Mouse (Mus musculus) heart, postnatal 4 days (tissue): Measurements from ENCODE around the gene Akr1b10. TPM values are rescaled to one million over a fixed set of nuclear protein-coding genes. Genes with fewer than 3 reads are reported as not detected.
A peak's percentile ranks its signal among the peaks of the same experiment; 100 is the strongest.
"Not testable (repeated sequence)": the region's sequence is repeated elsewhere in the genome, so short reads cannot be mapped to it uniquely, and the experiment has no call there.

Experiments
- DNase-seq: peaks from one replicate; pipeline ENCODE4 v3.0.0; 2021
- total RNA-seq, 2 experiments: library from RNA; stranded (reverse); gene quantifications; 2 replicates each; pipeline ENCODE4 v1.2.3; 2021

The Akr1b10 gene
- total RNA-seq = 10 to 100 TPM; 57.8 to 61.1 TPM

- peak; percentile 82 for DNase-seq
Measured at GRCm38 (mm10) chr6:34384110-34384661, at the start of gene Akr1b10. Akr1b10 (plus strand) TSS chr6:34384218.

DNA sequence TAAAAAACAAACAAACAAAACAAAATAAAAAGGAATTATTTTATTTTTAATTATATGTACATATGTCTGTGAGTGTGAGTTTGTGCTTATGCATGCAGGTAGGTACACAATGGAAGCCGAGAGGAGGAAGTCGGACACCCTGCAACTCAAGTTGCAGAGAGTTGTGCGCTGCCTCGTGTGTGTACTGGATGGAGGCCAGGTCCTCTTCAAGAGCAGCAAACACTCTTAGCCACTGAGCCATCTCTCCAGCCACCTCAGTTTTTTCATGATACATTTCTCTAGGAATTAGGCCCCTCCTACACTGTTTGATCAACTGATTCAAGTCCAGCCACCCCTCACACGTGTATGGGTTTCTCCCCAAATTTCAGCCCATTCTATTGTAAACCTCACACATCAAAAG, 49.3 kb upstream of the Akr1b10 start:
- no peak for DNase-seq

- no peak for DNase-seq
Measured at GRCm38 (mm10) chr6:34337799-34338198, 46.2 kb upstream of the Akr1b10 start.

- no peak for DNase-seq
Measured at GRCm38 (mm10) chr6:34341991-34342390, 42.0 kb upstream of the Akr1b10 start.

DNA sequence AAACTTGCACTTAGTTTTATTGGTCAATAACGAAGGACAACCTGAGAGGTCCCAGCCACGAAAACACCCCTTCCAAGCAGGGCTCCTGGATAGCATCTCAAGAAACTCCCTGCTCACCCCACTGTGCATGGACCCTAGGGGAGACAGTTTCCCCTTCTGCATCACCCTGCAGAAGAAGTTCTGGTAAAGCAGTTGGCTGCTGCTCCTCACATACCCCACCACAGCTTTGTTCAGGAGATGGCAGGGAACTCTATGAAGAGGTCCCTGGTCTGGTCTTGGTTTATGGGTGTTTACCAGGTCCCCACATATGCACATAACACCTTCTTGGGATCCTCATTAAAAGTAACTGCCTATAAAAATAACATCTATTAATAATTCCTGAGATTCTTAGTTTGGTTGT, 41.5 kb upstream of the Akr1b10 start:
- no peak for DNase-seq

DNA sequence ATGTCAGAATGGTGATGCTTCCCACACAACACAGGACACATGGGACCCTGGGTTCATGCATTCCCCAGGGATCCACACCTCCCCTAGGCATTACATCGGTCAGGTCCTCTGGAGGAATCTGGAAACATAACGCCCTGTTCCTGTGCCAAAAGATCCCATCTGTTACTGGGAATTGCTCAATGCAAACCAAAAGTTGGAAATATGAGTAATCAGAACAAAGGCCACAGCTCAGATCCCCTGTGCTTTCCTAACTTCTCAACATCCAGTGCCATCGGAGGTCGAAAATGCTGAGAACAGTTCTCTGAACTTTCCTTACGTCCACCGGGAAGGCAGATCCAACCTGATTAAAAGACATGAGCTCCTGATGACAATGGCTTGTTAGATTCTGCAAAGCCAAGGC, 40.6 kb upstream of the Akr1b10 start:
- DNase-seq = no peak

GRCm38 (mm10) chr6:34344135-34344850, 39.7 kb upstream of the Akr1b10 start:
- DNase-seq = no peak

DNA sequence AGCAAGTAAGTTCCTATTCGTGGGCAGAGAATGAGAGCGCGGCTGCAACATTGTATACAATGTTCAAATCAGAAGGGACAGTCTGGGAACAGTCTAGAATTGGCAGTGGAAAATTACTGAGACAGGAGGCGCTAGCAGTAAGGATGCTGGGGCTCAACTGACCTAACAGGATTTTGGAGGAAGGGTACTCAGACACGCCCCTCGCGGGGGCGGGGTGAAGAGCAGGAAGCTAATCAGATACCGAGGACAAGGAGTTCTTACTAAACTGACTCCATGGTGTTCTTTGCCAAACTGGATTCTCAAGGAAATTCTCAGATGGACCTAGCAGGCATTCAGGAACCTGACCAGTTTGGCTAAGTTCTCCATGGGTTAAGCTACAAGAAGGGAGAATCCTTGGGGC, 39.1 kb upstream of the Akr1b10 start:
- DNase-seq = no peak

GRCm38 (mm10) chr6:34346096-34346898, 37.7 kb upstream of the Akr1b10 start:
- peak; percentile 87 for DNase-seq

DNA sequence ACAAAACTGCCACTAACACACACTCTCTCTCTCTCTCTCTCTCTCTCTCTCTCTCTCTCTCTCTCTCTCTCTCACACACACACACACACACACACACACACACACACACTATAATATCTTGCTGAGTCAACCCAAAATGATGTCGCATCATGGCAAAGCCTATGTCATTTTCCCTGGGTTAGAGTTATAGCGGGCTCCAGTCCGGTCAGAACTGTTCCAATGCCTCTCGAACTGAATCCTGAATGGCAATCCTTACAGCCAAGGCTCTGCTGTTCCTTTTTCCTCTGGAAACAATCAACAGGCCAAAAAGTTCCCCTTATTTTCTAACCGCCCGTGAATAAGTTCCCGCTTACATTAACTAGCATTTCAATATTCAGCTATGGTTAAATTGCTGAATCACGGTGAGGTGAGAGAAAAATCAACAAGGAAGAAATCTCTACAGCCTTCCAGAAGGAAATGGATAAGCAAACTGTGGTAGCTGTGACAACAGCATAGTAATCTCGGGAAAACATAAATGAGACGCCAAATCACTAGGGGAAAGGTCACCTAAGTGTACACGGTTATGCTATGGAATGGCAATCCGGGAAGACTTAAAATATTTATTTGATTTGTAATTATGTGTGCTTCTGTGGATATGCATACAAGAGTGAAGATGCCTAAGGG, 33.9 kb upstream of the Akr1b10 start:
- DNase-seq = no peak

DNA sequence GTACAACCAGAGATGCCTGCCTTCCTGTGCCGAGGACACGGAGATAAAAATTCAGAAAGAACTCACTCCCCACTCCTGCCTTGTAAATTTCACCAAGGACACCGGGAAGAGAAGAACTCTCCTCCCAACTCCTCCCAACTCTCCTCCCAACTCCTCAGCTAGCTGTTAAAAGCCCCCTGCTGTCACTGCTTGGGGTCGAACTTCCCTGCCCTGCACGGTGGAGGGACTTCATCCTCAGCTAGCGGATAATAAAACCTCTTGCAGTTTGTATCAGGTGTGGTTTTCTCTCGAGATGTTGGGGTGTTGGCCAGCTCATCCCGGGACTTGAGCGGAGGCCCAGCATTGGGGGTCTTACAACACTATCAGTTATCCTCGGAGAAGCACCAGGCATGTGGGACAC, 32.5 kb upstream of the Akr1b10 start:
- not testable (repeated sequence) for DNase-seq

DNA sequence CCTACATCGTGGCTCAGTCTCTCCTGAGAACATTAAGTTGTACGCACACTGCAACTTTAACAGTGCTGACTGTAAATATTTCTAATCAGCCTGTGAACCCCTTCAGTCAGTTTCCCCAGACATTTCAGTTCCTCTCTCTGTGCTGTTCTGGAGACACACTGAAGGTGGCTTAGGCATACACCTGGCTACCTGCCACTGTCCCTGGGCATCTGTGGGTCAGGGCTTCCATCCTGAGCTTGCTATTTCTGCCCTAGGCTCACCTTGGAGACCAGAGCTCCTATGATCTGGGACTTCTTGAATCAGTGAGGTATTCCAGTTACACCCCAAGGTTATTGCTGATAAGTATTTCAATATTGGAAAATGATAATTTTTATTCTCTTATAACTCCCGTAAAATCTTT, 31.6 kb upstream of the Akr1b10 start:
- DNase-seq = no peak

DNA sequence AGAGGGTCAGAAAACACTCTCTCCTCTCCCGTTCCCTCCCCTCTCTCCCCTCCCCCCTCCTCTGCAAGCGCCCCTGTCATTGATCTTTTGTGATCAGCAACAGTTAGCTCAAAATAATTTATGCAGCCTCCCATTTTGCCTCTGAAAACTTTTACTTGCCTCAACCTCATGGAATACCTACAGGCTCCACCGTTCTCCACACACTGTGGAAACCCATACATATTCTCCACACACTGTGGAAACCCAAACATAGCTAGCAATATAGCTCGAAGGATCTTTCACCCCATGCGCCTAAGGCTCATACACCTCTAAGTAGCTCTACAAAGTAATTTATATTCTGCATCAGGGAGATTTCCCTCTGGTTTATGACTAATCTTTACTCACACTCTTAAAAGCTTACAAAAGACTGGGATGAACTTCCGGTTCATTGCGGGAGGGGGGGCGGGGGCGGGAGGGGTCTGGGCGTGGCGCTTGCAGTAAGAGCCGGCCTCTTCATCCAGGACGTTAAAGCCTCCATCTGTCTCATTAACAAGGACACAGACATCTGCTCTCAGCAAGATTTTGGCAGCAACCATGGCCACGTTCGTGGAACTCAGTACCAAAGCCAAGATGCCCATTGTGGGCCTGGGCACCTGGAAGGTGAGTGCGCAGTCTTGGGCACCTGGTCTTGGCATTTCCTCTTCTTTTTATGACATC, 30.2 kb upstream of the Akr1b10 start, which contains the start of gene Akr1b8:
Gene Akr1b8, plus strand, starts transcription at position 462 of the 696 bp plus-strand sequence.
- peak; percentile 13 for DNase-seq

- no peak for DNase-seq
Measured at GRCm38 (mm10) chr6:34354354-34355348, 29.4 kb upstream of the Akr1b10 start.

GRCm38 (mm10) chr6:34355349-34355747, 28.7 kb upstream of the Akr1b10 start:
- no peak for DNase-seq

- no peak for DNase-seq
Measured at GRCm38 (mm10) chr6:34355841-34356240, 28.2 kb upstream of the Akr1b10 start.

DNA sequence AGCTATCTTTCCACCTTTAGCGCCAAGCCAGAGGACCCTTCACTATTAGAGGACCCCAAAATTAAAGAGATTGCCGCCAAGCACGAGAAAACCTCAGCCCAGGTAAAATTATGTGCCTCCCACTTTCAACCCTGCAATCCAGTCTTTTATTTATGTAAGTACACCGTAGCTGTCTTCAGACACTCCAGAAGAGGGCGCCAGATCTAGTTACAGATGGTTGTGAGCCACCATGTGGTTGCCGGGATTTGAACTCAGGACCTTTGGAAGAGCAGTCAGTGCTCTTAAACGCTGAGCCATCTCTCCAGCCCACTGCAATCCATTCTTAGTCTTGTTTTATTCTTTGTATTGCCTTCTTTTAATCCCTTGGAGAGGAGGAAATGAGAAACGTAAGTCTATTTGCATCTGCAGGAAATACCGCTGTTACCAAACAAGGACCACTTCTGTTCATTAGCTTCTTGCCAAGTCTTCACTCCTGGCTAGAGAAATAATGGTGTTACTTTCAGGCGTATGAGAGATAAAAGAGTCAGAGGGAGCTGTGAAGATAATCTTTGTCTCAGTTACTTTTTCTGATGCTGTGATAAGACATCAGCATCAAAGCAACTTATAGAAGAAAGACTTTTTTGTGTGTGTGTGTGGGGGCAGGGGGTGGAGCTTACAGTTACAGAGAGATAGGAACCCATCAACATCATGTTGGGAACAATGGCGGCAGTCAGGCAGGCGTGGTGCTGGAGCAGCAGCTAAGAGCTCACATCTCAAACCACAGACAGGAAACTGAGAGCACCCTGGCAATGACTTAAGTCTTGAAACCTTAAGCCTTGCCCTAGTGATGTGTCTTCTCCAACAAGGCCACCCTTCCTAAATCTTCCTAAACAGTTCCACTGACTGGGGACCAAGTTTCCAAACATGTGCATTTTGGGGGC, 19.5 kb upstream of the Akr1b10 start:
- no peak for DNase-seq

DNA sequence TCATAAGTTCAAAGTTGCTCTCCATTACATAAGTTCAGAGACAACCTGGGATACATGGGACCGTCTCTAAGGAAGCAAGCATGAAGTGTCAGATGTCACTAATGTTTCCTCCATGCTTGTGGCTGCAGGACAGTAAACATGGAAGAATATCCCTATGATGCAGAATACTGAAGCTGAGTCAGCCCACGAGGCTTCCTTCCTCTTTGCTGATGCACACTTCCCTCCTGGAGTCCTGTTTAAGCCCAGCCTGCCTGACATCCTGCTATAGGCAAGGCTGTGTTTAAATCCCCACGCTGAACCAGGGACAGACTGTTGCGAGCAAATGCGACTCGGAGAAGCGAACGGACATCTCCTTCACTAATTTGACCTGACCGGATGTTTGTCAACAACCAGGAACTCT, 16.0 kb upstream of the Akr1b10 start:
- DNase-seq = no peak

DNA sequence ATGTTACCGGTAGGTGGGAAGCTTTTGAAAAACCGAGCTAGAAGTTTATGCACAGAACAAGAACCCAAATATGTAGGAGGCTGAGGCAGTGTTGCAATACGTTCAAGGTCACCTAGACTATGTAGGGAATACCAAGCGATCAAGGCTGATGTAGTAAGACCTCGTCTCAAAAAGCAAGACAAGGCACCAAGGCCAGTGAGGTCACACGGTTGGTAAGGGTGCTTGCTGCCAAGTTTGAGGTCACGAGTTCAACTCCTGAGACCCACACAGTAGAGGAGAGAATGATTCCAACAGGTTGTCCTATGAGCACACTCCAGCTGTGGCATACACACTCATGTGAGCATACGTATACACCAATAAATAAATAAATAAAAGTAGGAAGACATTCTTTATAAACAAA, 13.9 kb upstream of the Akr1b10 start:
- DNase-seq = no peak
